In the genomic region with DNA sequence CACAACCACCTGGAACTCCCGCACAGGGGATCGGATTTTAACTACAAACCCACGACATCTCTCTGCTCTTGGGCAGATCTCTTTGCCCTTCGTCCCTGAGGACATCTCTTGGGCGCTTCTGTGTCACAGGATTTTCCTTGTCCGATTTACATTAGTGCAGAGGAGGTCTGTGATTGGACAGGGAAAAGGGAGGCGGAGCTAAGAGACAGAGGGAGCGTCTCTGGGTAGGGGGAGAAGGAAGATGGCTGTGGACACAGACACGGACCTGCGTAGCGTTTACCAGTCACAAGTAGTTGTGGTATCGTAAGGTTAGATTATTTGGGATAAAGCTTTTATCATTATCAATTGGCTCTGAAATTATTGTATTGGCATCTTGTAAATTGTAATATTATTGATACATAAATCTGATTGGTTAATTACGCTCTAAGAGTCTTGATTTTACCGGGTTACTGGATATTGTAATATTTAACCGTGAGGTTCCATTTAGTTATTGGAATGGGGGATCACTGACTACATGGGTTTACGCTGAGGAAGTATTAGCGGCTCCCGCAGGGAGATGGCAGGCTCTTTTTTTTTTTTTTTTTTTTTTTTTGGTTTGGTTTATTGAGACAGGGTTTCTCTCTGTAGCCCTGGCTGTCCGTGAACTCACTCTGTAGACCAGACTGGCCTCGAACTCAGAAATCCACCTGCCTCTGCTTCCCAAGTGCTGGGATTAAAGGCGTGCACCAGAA, we compare ENCODE assay signal across 8 mouse cellular contexts. TPM values are rescaled to one million over a fixed set of nuclear protein-coding genes. Genes with fewer than 3 reads are reported as not detected.
DNase-seq lines count a peak whose midpoint lies in the region; ATAC-seq and TF ChIP-seq lines count a peak whose summit lies in the region.

No protein-coding gene starts in this region.

- ATAC-seq in forebrain, postnatal 0 days = peak; percentile 96

- WGBS in forebrain, postnatal 0 days = 38% methylated on average over 21 of the region's 21 CpGs
- 38% methylated on average over 21 of the region's 21 CpGs for WGBS in midbrain, embryonic 10.5 days

- DNase-seq in cerebellum, postnatal 14 days = peak; percentile 41 to 42
- DNase-seq in cerebellum, adult 8-10 months = no peak
- peak; percentile 93 for DNase-seq in ES-CJ7 (ENCODE audit: low read depth, low spot score)
- DNase-seq in forebrain, postnatal 0 days = peak; percentile 73
- peak; percentile 49 for DNase-seq in midbrain, embryonic 10.5 days (ENCODE audit: low spot score)
- no peak for DNase-seq in thymus, postnatal 36 days
- no peak for DNase-seq in spleen, adult 18-20 months
- no peak for DNase-seq in lung, adult 18-20 months

- H3K27me3 ChIP-seq in forebrain, postnatal 0 days (ENCODE audit: insufficient read depth, low read length) = no peaks in the 10 kb centered on the region
- no peaks in the 10 kb centered on the region for H3K27me3 ChIP-seq in midbrain, embryonic 10.5 days (ENCODE audit: low read depth, poor library complexity, severe bottlenecking)

- H3K27ac ChIP-seq in forebrain, postnatal 0 days (ENCODE audit: low read depth, low read length) = no peak overlapping the region
- no peak overlapping the region for H3K27ac ChIP-seq in midbrain, embryonic 10.5 days (replicated peaks)

- H3K4me2 ChIP-seq in forebrain, postnatal 0 days (ENCODE audit: low read depth) = peak overlapping the region; percentile 37

- no peak for TF ChIP-seq CTCF in forebrain, postnatal 0 days (IDR thresholded peaks at IDR 0.05; ENCODE audit: low read depth)

- peak overlapping the region; percentile 27 for H3K4me3 ChIP-seq in forebrain, postnatal 0 days (ENCODE audit: low read depth, low read length)
- peak overlapping the region; percentile 38 for H3K4me3 ChIP-seq in midbrain, embryonic 10.5 days

- H3K9me3 ChIP-seq in forebrain, postnatal 0 days (ENCODE audit: low read length) = no peaks in the 10 kb centered on the region
- H3K9me3 ChIP-seq in midbrain, embryonic 10.5 days (replicated peaks) = no peaks in the 10 kb centered on the region

- peak overlapping the region; percentile 36; the same call in 1 of the 2 replicates for H3K9ac ChIP-seq in forebrain, postnatal 0 days

- H3K36me3 ChIP-seq in forebrain, postnatal 0 days (ENCODE audit: insufficient read depth) = no peaks in the 10 kb centered on the region
- H3K36me3 ChIP-seq in midbrain, embryonic 10.5 days = no peaks in the 10 kb centered on the region

- no peaks in the 10 kb centered on the region for H3K4me1 ChIP-seq in forebrain, postnatal 0 days (ENCODE audit: insufficient read depth)
- peaks cover 8% of the 10 kb centered on the region; the same call in 1 of the 2 replicates for H3K4me1 ChIP-seq in midbrain, embryonic 10.5 days

RNA-seq across cellular contexts. Expression of a gene that starts 7.3 kb away (rescaled TPM):
- 0.48 TPM in 1 of 2 replicates, not detected in the other for total RNA-seq in forebrain, postnatal 0 days (2014; rRNA removed)
- 0.19 and 0.22 TPM in 2 replicates for polyA plus RNA-seq in forebrain, postnatal 0 days (2015; fragmentation: Nextera tagmentation; extraction: Ambion mirVana)
- 0.14 and 0.28 TPM in 2 replicates for polyA plus RNA-seq in midbrain, embryonic 10.5 days (2016; fragmentation: Nextera tagmentation; extraction: Ambion mirVana)

RNA-seq across cellular contexts. Expression of a gene that starts 21.0 kb away (rescaled TPM):
- total RNA-seq in forebrain, postnatal 0 days (2014; rRNA removed) = 167 and 223 TPM in 2 replicates
- polyA plus RNA-seq in forebrain, postnatal 0 days (2015; fragmentation: Nextera tagmentation; extraction: Ambion mirVana) = 97.3 and 134 TPM in 2 replicates
- polyA plus RNA-seq in midbrain, embryonic 10.5 days (2016; fragmentation: Nextera tagmentation; extraction: Ambion mirVana) = 8.4 and 15.2 TPM in 2 replicates

RNA-seq across cellular contexts. Expression of a gene that starts 26.6 kb away (rescaled TPM):
- total RNA-seq in forebrain, postnatal 0 days (2014; rRNA removed) = 0.23 and 1.1 TPM in 2 replicates
- 0.49 and 0.58 TPM in 2 replicates for polyA plus RNA-seq in forebrain, postnatal 0 days (2015; fragmentation: Nextera tagmentation; extraction: Ambion mirVana)
- polyA plus RNA-seq in midbrain, embryonic 10.5 days (2016; fragmentation: Nextera tagmentation; extraction: Ambion mirVana) = 0.06 and 0.12 TPM in 2 replicates

RNA-seq across cellular contexts. Expression of a gene that starts 56.6 kb away (rescaled TPM):
- total RNA-seq in forebrain, postnatal 0 days (2014; rRNA removed) = 1.9 and 2.9 TPM in 2 replicates
- 0.67 and 0.83 TPM in 2 replicates for polyA plus RNA-seq in forebrain, postnatal 0 days (2015; fragmentation: Nextera tagmentation; extraction: Ambion mirVana)
- 0.17 and 0.37 TPM in 2 replicates for polyA plus RNA-seq in midbrain, embryonic 10.5 days (2016; fragmentation: Nextera tagmentation; extraction: Ambion mirVana)

Comparison
In these comparisons a context has a peak if more than half of its experiments do, and no peak if none do; other contexts are left out.
1. DNase-seq: peak in cerebellum, postnatal 14 days (2 of 2), ES-CJ7 (single experiment), forebrain, postnatal 0 days (single experiment) and midbrain, embryonic 10.5 days (single experiment); none in cerebellum, adult 8-10 months (single experiment), thymus, postnatal 36 days (0 of 2), spleen, adult 18-20 months (0 of 2) and lung, adult 18-20 months (0 of 2).